Mouse (Mus musculus): ENCODE results near the gene Gab3. TPM values are rescaled to one million over a fixed set of nuclear protein-coding genes. Genes with fewer than 3 reads are reported as not detected.

Gab3 gene
- polyA plus RNA-seq (2015; fragmentation: Nextera tagmentation; extraction: Ambion mirVana) = 1.5 and 2.0 TPM in 2 replicates

DNA sequence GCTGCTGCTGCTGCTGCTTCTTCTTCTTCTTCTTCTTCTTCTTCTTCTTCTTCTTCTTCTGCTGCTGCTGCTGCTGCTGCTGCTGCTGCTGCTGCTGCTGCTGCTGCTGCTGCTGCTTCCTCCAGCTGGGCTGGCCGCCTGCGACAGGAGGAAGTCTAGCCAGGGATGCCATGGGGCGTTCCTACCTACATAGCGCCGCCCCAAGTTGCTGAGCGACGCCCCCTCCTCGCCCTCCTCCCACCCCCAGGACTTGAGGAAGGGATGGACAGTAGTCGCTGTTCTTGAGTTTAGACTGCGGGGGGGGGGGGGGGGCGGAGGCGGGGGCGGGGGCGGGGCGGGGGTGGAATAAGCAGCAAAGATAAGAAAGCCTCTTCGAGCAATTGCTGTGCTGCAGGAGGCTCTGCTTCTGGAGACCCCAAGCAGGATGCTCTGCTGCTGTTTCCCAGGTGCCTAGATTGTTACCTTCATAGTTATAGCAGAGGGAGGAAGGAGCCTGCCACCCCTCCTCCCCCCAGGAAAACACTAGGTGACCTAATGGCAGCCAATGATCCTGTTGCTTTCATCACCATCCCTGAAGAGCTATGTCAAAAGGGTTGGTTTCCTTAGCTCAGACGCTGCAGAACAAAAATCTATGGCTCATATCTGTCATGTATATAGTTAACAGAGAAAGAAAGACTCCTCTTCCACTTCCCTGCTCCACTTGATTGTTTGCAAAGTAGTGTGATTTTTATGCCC lies at the start of gene Gab3:
TSS of gene Gab3 (minus strand) at position 685 of the 735 bp plus-strand sequence.
- Histone ChIP-seq H3K9ac (peak within 1 kb of the TSS; percentile 62), H3K4me2 (peak within 1 kb of the TSS; percentile 62), H3K27me3 (no peaks in the 10 kb centered on the region), H3K4me3 (peak within 1 kb of the TSS; percentile 48), H3K27ac (no peak within 1 kb of the TSS), H3K4me1 (no peaks in the 10 kb centered on the region), H3K9me3 (no peaks in the 10 kb centered on the region), H3K36me3 (no peaks in the 10 kb centered on the region)
- 23% methylated on average over 10 of the region's 17 CpGs for WGBS
- ATAC-seq (ENCODE audit: insufficient number of reproducible peaks, insufficient read depth, low FRiP score, low TSS enrichment, low read depth) = no peak

DNA sequence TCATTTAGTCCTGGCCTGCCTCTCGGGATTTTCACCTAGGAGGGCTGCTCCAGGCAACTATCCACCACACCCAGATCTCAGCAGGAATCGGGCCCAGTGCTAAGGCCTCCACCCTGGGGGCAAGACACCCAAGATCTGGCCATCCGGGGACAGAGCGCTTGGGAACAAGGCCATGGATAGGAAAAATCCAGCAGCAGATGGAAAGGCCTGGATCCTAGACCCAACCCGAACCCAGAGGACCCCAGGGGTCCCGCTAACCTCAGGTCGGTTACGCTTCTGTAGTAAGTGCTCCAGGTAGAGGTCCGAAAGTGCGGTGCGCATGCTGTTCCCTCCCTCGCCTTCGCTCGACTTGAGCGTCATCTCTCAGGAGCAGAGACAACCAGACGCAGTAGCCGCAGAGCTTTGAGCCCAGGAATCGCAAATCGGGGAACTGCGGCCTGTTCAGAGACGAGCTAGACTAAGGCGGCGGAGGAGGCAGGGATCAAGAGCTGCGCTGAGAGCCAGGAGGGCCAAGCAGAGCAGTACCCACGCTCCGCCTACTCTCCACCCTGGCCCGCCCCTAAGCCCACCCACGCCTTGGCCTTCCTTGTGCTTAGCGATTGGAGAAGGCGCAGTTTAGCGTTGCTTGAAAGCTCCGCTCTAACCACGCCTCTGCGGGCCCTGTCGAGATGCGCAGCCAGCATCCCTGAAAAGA lies 45.4 kb upstream of the Gab3 start, which contains the start of gene Mpp1:
TSS of gene Mpp1 (minus strand) at position 550 of the 694 bp plus-strand sequence.
- peak; percentile 96 for ATAC-seq (ENCODE audit: insufficient number of reproducible peaks, insufficient read depth, low FRiP score, low TSS enrichment, low read depth)
- Histone ChIP-seq H3K36me3 (no peaks in the 10 kb centered on the region), H3K9me3 (no peaks in the 10 kb centered on the region), H3K4me1 (no peaks in the 10 kb centered on the region; the same call in 1 of the 2 replicates), H3K27ac (peak within 1 kb of the TSS; percentile 84), H3K4me2 (peak within 1 kb of the TSS; percentile 57), H3K4me3 (peak within 1 kb of the TSS; percentile 56), H3K9ac (peak within 1 kb of the TSS; percentile 78), H3K27me3 (no peaks in the 10 kb centered on the region)
- 19% methylated on average over 36 of the region's 36 CpGs for WGBS

DNA sequence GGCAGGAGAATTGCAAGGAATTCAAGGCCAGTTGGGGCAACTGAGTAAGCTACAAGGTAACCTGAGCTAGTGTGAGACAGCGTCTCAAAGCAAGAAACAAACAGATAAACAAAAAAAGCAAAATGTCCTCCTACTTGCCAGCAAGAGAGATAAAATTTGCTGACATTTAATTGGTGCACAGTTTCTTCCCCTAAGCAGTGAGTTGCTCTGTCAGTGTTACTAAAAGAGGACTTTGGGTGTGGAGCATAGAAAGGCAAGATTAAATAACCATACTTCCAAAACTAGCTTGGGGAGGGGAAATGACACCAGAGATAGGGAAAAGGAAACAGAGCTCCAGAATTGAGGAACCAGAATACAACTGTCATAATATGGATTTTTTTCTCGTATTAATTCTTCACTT lies 44.2 kb upstream of the Gab3 start:
- peaks cover 7% of the 10 kb centered on the region; the same call in 1 of the 2 replicates for H3K36me3 ChIP-seq
- no peak for ATAC-seq (ENCODE audit: insufficient number of reproducible peaks, insufficient read depth, low FRiP score, low TSS enrichment, low read depth)
- H3K9ac ChIP-seq = no peak overlapping the region
- H3K27ac ChIP-seq = no peak overlapping the region
- peak overlapping the region; percentile 16; the same call in 1 of the 2 replicates for H3K4me2 ChIP-seq
- no peaks in the 10 kb centered on the region for H3K9me3 ChIP-seq
- H3K4me1 ChIP-seq = no peaks in the 10 kb centered on the region; the same call in 1 of the 2 replicates
- H3K27me3 ChIP-seq = no peaks in the 10 kb centered on the region
- WGBS = 65% methylated on average over 2 of the region's 2 CpGs
- H3K4me3 ChIP-seq = no peak overlapping the region

- Histone ChIP-seq H3K27ac (no peak overlapping the region), H3K9me3 (no peaks in the 10 kb centered on the region), H3K4me3 (no peak overlapping the region), H3K4me1 (no peaks in the 10 kb centered on the region; the same call in 1 of the 2 replicates), H3K27me3 (no peaks in the 10 kb centered on the region), H3K36me3 (peaks cover 7% of the 10 kb centered on the region; the same call in 1 of the 2 replicates), H3K9ac (no peak overlapping the region), H3K4me2 (no peak overlapping the region)
- ATAC-seq (ENCODE audit: insufficient number of reproducible peaks, insufficient read depth, low FRiP score, low TSS enrichment, low read depth) = no peak
These were observed 43.2 kb upstream of the Gab3 start for GRCm38 (mm10) chrX:75128333-75128980.

GRCm38 (mm10) chrX:75126893-75127292 lies 41.6 kb upstream of the Gab3 start:
- Histone ChIP-seq H3K9me3 (no peaks in the 10 kb centered on the region), H3K4me1 (no peaks in the 10 kb centered on the region; the same call in 1 of the 2 replicates), H3K27me3 (no peaks in the 10 kb centered on the region), H3K4me2 (no peak overlapping the region), H3K36me3 (peaks cover 7% of the 10 kb centered on the region; the same call in 1 of the 2 replicates), H3K4me3 (no peak overlapping the region), H3K27ac (no peak overlapping the region), H3K9ac (no peak overlapping the region)
- no peak for ATAC-seq (ENCODE audit: insufficient number of reproducible peaks, insufficient read depth, low FRiP score, low TSS enrichment, low read depth)

GRCm38 (mm10) chrX:75125606-75126005 lies 40.3 kb upstream of the Gab3 start:
- no peaks in the 10 kb centered on the region for H3K27me3 ChIP-seq
- H3K9ac ChIP-seq = no peak overlapping the region
- H3K36me3 ChIP-seq = peaks cover 12% of the 10 kb centered on the region
- 88% methylated on average over 3 of the region's 3 CpGs for WGBS
- H3K4me2 ChIP-seq = no peak overlapping the region
- no peak overlapping the region for H3K27ac ChIP-seq
- no peaks in the 10 kb centered on the region; the same call in 1 of the 2 replicates for H3K4me1 ChIP-seq
- no peaks in the 10 kb centered on the region for H3K9me3 ChIP-seq
- H3K4me3 ChIP-seq = no peak overlapping the region
- ATAC-seq (ENCODE audit: insufficient number of reproducible peaks, insufficient read depth, low FRiP score, low TSS enrichment, low read depth) = no peak

DNA sequence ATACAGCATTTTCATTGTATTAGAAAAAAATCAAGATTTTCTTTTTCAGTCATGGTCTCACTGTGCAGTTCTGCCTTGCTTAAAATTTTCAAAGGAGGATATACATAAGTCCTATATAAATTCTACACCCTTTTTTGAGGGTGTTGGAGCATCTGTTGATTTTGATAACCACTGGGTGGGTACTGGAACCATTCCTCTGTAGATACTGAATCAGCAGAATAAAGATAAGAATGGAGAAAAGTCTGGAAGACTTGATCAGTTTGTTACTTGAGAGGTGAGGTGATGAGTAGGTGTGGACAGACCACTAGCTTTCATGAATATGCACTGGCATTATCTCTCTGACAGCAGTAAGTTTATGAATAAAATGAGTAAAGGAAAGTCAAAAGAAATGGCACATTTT lies 30.3 kb upstream of the Gab3 start:
- no peak overlapping the region for H3K4me3 ChIP-seq
- H3K4me2 ChIP-seq = no peak overlapping the region
- H3K27ac ChIP-seq = no peak overlapping the region
- no peaks in the 10 kb centered on the region for H3K4me1 ChIP-seq
- H3K9me3 ChIP-seq = no peaks in the 10 kb centered on the region
- peaks cover 25% of the 10 kb centered on the region for H3K36me3 ChIP-seq
- no peak overlapping the region for H3K9ac ChIP-seq
- ATAC-seq (ENCODE audit: insufficient number of reproducible peaks, insufficient read depth, low FRiP score, low TSS enrichment, low read depth) = no peak
- H3K27me3 ChIP-seq = no peaks in the 10 kb centered on the region

DNA sequence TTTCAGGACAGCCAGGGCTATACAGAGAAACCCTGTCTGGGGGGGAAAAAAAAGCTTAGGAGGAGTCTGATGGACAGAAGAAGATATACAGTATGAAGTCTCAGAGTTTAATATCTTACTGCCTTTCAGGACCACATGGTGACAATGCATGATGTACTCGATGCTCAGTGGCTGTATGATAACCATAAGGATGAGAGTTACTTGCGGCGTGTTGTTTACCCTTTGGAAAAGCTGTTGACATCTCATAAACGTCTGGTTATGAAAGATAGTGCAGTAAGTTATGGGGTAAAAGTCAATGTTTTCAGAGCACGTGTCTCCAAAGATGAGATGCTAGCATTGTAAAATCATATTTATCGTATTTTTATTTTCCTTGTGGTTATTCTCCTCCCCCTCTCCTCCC lies 17.0 kb upstream of the Gab3 start:
- Histone ChIP-seq H3K27me3 (no peaks in the 10 kb centered on the region), H3K36me3 (peaks cover 48% of the 10 kb centered on the region), H3K27ac (no peak overlapping the region), H3K4me3 (no peak overlapping the region), H3K9ac (no peak overlapping the region), H3K9me3 (no peaks in the 10 kb centered on the region), H3K4me2 (no peak overlapping the region), H3K4me1 (no peaks in the 10 kb centered on the region)
- WGBS = 86% methylated on average over 6 of the region's 6 CpGs
- no peak for ATAC-seq (ENCODE audit: insufficient number of reproducible peaks, insufficient read depth, low FRiP score, low TSS enrichment, low read depth)

DNA sequence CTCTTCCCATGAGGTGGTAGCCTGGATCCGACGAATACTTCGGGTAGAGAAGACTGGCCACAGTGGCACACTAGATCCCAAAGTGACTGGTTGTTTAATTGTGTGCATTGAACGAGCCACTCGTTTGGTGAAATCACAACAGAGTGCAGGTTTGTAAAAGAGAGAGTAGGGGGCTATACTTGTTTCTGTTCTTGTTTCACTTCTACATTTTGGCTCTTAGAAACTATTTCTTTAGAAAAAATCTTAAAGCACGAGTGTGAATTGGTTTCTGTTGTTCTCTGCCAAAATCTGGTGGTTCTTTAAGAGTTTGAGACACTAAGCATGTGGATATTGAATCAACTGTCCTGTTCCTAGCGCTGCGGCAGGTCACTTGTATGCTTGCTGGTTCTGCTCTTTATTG lies 13.5 kb upstream of the Gab3 start:
- Histone ChIP-seq H3K27me3 (no peaks in the 10 kb centered on the region), H3K4me1 (no peaks in the 10 kb centered on the region), H3K9me3 (no peaks in the 10 kb centered on the region), H3K4me3 (no peak overlapping the region), H3K9ac (no peak overlapping the region), H3K4me2 (no peak overlapping the region), H3K36me3 (peaks cover 22% of the 10 kb centered on the region), H3K27ac (no peak overlapping the region)
- no peak for ATAC-seq (ENCODE audit: insufficient number of reproducible peaks, insufficient read depth, low FRiP score, low TSS enrichment, low read depth)
- WGBS = 89% methylated on average over 8 of the region's 8 CpGs

DNA sequence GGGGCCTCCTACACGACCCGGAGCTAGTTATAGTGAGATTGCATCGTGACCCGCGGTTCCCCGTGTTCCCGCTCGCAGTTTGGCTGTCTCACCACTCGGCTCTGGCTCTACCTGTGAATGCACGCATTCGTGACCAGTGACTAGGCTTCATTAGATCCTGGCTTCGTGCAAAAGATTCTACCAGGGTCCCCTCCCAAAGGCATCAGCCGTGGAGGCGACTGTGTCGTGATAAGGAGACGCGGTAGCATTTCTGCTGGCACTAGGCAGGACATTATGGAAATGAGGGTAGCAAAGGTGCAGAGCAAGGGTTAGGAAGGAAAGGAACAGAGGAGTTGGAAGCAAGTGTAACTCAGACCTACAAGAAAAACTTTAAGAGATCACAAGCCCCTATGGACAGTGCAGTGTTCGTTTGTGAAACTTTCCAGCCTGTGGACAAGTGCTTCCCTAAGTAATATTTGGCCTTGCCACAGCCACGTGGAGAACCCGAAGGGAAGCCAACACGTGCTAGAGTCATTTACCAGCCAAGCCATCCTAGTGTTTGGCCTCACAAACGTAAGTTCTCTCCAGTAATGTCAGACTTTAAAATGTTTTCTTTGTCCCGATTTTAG lies 11.0 kb upstream of the Gab3 start:
- WGBS = 20% methylated on average over 23 of the region's 23 CpGs
- Histone ChIP-seq H3K9me3 (no peaks in the 10 kb centered on the region), H3K9ac (peak overlapping the region; percentile 73), H3K27ac (peak overlapping the region; percentile 73; the same call in 1 of the 2 replicates), H3K27me3 (no peaks in the 10 kb centered on the region), H3K4me1 (no peaks in the 10 kb centered on the region), H3K4me2 (peak overlapping the region; percentile 60), H3K4me3 (peak overlapping the region; percentile 57), H3K36me3 (peaks cover 12% of the 10 kb centered on the region)
- peak; percentile 1; the same call in 1 of the 2 replicates for ATAC-seq (ENCODE audit: insufficient number of reproducible peaks, insufficient read depth, low FRiP score, low TSS enrichment, low read depth)
